Mouse (Mus musculus) embryonic facial prominence, embryonic 14.5 days (tissue): ENCODE measurements at regions not wholly inside any gene's neighbourhood (a gene's known extent, or its start where the extent isn't known, plus 50 kb on each side); places are given as distances from the start of the nearest gene placed in this dataset.

ENCODE experiments used
- ATAC-seq: fragments of 200-750 bp; cut with Nextera tagmentation; 2 replicates; pipeline ENCODE4 v1.8.0; 2017; ENCODE audit warnings: low read depth, moderate number of reproducible peaks, moderate TSS enrichment
- DNase-seq: peaks from one replicate; pipeline ENCODE4 v3.0.0-alpha.2; 2015; ENCODE audit warnings: low spot score
- H3K27ac ChIP-seq: fragments of 300-500 bp; sonication (generic); replicated peaks from 2 replicates; pipeline ENCODE4 v1.5.1; 2014; ENCODE audit warnings: low read depth, mild to moderate bottlenecking, low read length, moderate library complexity
- H3K27me3 ChIP-seq: fragments of 300-500 bp; sonication (generic); replicated peaks from 2 replicates; pipeline ENCODE4 v1.6.1; 2014; ENCODE audit warnings: low read length; ENCODE audit not compliant: control insufficient read depth, insufficient read depth
- H3K36me3 ChIP-seq: fragments of 300-500 bp; sonication (generic); 2 replicates; pipeline ENCODE4 v1.6.1; 2014; ENCODE audit warnings: low read length, mixed read lengths; ENCODE audit not compliant: control insufficient read depth, insufficient read depth
- H3K4me1 ChIP-seq: fragments of 300-500 bp; sonication (generic); 2 replicates; pipeline ENCODE4 v1.6.1; 2014; ENCODE audit warnings: antibody characterized with exemption, low read length; ENCODE audit not compliant: control insufficient read depth, insufficient read depth
- H3K4me2 ChIP-seq: fragments of 300-500 bp; sonication (generic); 2 replicates; pipeline ENCODE4 v1.6.1; 2014; ENCODE audit warnings: low read depth, mild to moderate bottlenecking, low read length, moderate library complexity, mixed read lengths
- H3K4me3 ChIP-seq: fragments of 300-500 bp; sonication (generic); 2 replicates; pipeline ENCODE4 v1.5.1; 2014; ENCODE audit warnings: low read depth, mild to moderate bottlenecking, low read length
- H3K9ac ChIP-seq: fragments of 300-500 bp; sonication (generic); 2 replicates; pipeline ENCODE4 v1.6.1; 2014; ENCODE audit warnings: low read depth, mild to moderate bottlenecking, low read length, moderate library complexity, mixed read lengths
- H3K9me3 ChIP-seq: fragments of 300-500 bp; sonication (generic); 2 replicates; pipeline ENCODE4 v1.6.1; 2016; ENCODE audit warnings: low read length; ENCODE audit not compliant: control insufficient read depth
- WGBS: fragments of 180-500 bp; shearing (Covaris S2); extraction: QIAGEN DNeasy Blood & Tissue Kit; methylation state at CpG from one replicate; pipeline ENCODE4 v1.1.7; 2014; 5-methylcytosine and 5-hydroxymethylcytosine counted together

- DNase-seq = peak; percentile 34
- Histone ChIP-seq H3K27ac (0 out of 2 replicates have a peak overlapping the region, but pooled peaks have one; percentile 28), H3K4me2 (no peak overlapping the region), H3K9me3 (no peaks in the 10 kb centered on the region), H3K4me1 (peaks cover 28% of the 10 kb centered on the region), H3K27me3 (no peaks in the 10 kb centered on the region), H3K4me3 (no peak overlapping the region), H3K36me3 (no peaks in the 10 kb centered on the region), H3K9ac (no peak overlapping the region)
- 54% methylated on average over 4 of the region's 4 CpGs for WGBS
- no peak for ATAC-seq
These were observed 322.7 kb downstream of the Sorl1 start for GRCm38 (mm10) chr9:41801376-41801775.

GRCm38 (mm10) chr9:41792830-41793213 lies 331.3 kb downstream of the Sorl1 start:
- H3K36me3 ChIP-seq = no peaks in the 10 kb centered on the region
- H3K9ac ChIP-seq = no peak overlapping the region
- no peak overlapping the region for H3K4me2 ChIP-seq
- no peaks in the 10 kb centered on the region for H3K9me3 ChIP-seq
- no peak overlapping the region for H3K4me3 ChIP-seq
- H3K27me3 ChIP-seq = no peaks in the 10 kb centered on the region
- DNase-seq (no peak), ATAC-seq (no peak)
- H3K4me1 ChIP-seq = peaks cover 13% of the 10 kb centered on the region; the same call in 1 of the 2 replicates
- 73% methylated on average over 6 of the region's 6 CpGs for WGBS
- H3K27ac ChIP-seq = no peak overlapping the region

GRCm38 (mm10) chr9:41792173-41792829 lies 331.8 kb downstream of the Sorl1 start:
- H3K27ac ChIP-seq = no peak overlapping the region

GRCm38 (mm10) chr9:41791501-41792172 lies 332.5 kb downstream of the Sorl1 start:
- Histone ChIP-seq H3K4me3 (no peak overlapping the region), H3K27me3 (no peaks in the 10 kb centered on the region), H3K9me3 (no peaks in the 10 kb centered on the region), H3K36me3 (no peaks in the 10 kb centered on the region), H3K4me2 (no peak overlapping the region), H3K9ac (no peak overlapping the region), H3K4me1 (peaks cover 13% of the 10 kb centered on the region; the same call in 1 of the 2 replicates), H3K27ac (peak overlapping the region; percentile 28; the same call in 1 of the 2 replicates)
- DNase-seq (peak; percentile 52), ATAC-seq (no peak)
- 55% methylated on average over 5 of the region's 5 CpGs for WGBS

More at GRCm38 (mm10) chr9:41792173-41792829, 331.8 kb downstream of the Sorl1 start:
- Histone ChIP-seq H3K9me3 (no peaks in the 10 kb centered on the region), H3K4me3 (no peak overlapping the region), H3K4me1 (peaks cover 13% of the 10 kb centered on the region; the same call in 1 of the 2 replicates), H3K27me3 (no peaks in the 10 kb centered on the region), H3K9ac (no peak overlapping the region), H3K4me2 (no peak overlapping the region), H3K36me3 (no peaks in the 10 kb centered on the region)
- ATAC-seq (no peak), DNase-seq (no peak)
- 55% methylated on average over 4 of the region's 4 CpGs for WGBS

GRCm38 (mm10) chr9:41785131-41785530 lies 339.0 kb downstream of the Sorl1 start:
- no peak overlapping the region for H3K27ac ChIP-seq
- no peak overlapping the region for H3K4me3 ChIP-seq
- H3K9me3 ChIP-seq = peaks cover 7% of the 10 kb centered on the region
- no peak overlapping the region for H3K9ac ChIP-seq
- H3K27me3 ChIP-seq = no peaks in the 10 kb centered on the region
- no peak for ATAC-seq
- no peaks in the 10 kb centered on the region for H3K36me3 ChIP-seq
- no peak for DNase-seq
- no peak overlapping the region for H3K4me2 ChIP-seq
- WGBS = 64% methylated on average over 3 of the region's 3 CpGs
- no peaks in the 10 kb centered on the region; the same call in 1 of the 2 replicates for H3K4me1 ChIP-seq

GRCm38 (mm10) chr9:41772281-41772902 lies 351.7 kb downstream of the Sorl1 start:
- DNase-seq = no peak

GRCm38 (mm10) chr9:41771276-41771675 lies 352.8 kb downstream of the Sorl1 start:
- H3K4me1 ChIP-seq = peaks cover 8% of the 10 kb centered on the region
- H3K27me3 ChIP-seq = no peaks in the 10 kb centered on the region
- H3K27ac ChIP-seq = peak overlapping the region; percentile 75
- DNase-seq (peak; percentile 75), ATAC-seq (peak; percentile 60)
- no peak overlapping the region for H3K9ac ChIP-seq
- no peak overlapping the region for H3K4me2 ChIP-seq
- H3K9me3 ChIP-seq = no peaks in the 10 kb centered on the region
- H3K4me3 ChIP-seq = no peak overlapping the region
- 46% methylated on average over 1 of the region's 1 CpGs for WGBS
- H3K36me3 ChIP-seq = no peaks in the 10 kb centered on the region

More at GRCm38 (mm10) chr9:41772281-41772902, 351.7 kb downstream of the Sorl1 start:
- Histone ChIP-seq H3K27ac (0 out of 2 replicates have a peak overlapping the region, but pooled peaks have one; percentile 75), H3K9ac (no peak overlapping the region), H3K4me3 (no peak overlapping the region), H3K27me3 (no peaks in the 10 kb centered on the region), H3K4me2 (no peak overlapping the region), H3K4me1 (0 out of 2 replicates have a peak, but pooled peaks cover 4% of the 10 kb centered on the region), H3K36me3 (no peaks in the 10 kb centered on the region), H3K9me3 (no peaks in the 10 kb centered on the region)
- ATAC-seq = no peak
- WGBS = 91% methylated on average over 8 of the region's 8 CpGs

GRCm38 (mm10) chr9:41768316-41768715 lies 355.8 kb downstream of the Sorl1 start:
- no peak for ATAC-seq

More at GRCm38 (mm10) chr9:41768316-41768715, 355.8 kb downstream of the Sorl1 start:
- H3K9me3 ChIP-seq = no peaks in the 10 kb centered on the region
- H3K27me3 ChIP-seq = no peaks in the 10 kb centered on the region
- no peaks in the 10 kb centered on the region for H3K36me3 ChIP-seq
- H3K9ac ChIP-seq = no peak overlapping the region
- H3K4me3 ChIP-seq = no peak overlapping the region
- H3K4me1 ChIP-seq = peaks cover 21% of the 10 kb centered on the region
- H3K27ac ChIP-seq = no peak overlapping the region
- DNase-seq = peak; percentile 66
- 74% methylated on average over 3 of the region's 3 CpGs for WGBS
- no peak overlapping the region for H3K4me2 ChIP-seq
